Mouse (Mus musculus) erythroid progenitor cell, adult 5-6 weeks (primary cell): ENCODE measurements around the gene Selenoh. TPM values are rescaled to one million over a fixed set of nuclear protein-coding genes. Genes with fewer than 3 reads are reported as not detected.

Experiments used
- ATAC-seq: replicated peaks from 2 replicates; pipeline ENCODE4 v1.8.0; 2016; ENCODE audit warnings: moderate number of reproducible peaks, mild to moderate bottlenecking, moderate TSS enrichment, inconsistent platforms; ENCODE audit not compliant: poor library complexity, low FRiP score, severe bottlenecking
- total RNA-seq, 2 experiments: library from RNA; stranded (forward) in 1 of 2; stranded (reverse) in 1 of 2; fragments of 150-400 nt in 1 of 2; fragments of 186-747, 209-891 nt in 1 of 2; gene quantifications; 2 replicates each; pipeline versions ENCODE4 v1.2.3 to v1.2.4; 2015 to 2017; ENCODE audit warnings: low replicate concordance in 2 of 2

Selenoh gene
- total RNA-seq (2015; ENCODE audit: low replicate concordance) (59.8 and 66.2 TPM in 2 replicates), total RNA-seq (2017; ENCODE audit: low replicate concordance) (21.6 and 28.2 TPM in 2 replicates)

DNA sequence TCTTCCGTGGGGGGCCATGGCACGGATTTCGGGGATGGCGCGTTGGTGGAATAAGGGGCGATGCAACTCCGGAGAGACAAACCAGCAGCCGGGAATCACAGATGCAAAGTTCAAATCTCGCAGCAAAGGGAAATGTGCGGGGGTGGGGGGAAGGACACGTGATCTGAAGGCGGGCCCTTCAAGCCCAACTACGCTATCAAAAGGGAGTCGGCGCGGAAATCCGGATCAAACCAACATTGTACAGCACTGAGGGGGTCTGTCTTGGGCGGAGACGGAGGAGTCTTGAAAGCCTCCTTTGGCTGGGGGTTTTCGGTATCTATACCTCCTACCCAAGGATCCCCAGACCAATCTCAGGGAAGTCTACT lies at the start of gene Selenoh:
Gene Selenoh (minus strand): TSS at position 202 of the 365 bp plus-strand sequence.
- ATAC-seq: peak; percentile 93

DNA sequence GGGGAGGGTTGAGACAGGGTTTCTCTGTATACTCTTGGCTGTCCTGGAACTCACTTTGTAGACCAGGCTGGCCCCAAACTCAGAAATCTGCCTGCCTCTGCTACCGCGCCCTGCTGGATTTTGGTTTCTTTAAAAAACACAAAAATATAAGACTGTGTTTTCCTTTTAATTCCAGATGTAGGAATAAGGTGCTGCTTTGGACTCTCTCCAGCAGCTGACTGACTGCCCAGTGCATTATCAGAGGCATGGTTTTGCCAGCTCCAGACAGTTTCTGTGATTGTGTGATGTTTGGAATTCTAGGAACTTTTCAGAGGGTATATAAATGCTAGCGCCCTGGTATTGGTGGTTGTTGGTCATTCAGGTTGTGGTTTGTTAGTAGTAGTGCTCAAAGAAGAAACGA lies 46.8 kb upstream of the Selenoh start:
- ATAC-seq: no peak

DNA sequence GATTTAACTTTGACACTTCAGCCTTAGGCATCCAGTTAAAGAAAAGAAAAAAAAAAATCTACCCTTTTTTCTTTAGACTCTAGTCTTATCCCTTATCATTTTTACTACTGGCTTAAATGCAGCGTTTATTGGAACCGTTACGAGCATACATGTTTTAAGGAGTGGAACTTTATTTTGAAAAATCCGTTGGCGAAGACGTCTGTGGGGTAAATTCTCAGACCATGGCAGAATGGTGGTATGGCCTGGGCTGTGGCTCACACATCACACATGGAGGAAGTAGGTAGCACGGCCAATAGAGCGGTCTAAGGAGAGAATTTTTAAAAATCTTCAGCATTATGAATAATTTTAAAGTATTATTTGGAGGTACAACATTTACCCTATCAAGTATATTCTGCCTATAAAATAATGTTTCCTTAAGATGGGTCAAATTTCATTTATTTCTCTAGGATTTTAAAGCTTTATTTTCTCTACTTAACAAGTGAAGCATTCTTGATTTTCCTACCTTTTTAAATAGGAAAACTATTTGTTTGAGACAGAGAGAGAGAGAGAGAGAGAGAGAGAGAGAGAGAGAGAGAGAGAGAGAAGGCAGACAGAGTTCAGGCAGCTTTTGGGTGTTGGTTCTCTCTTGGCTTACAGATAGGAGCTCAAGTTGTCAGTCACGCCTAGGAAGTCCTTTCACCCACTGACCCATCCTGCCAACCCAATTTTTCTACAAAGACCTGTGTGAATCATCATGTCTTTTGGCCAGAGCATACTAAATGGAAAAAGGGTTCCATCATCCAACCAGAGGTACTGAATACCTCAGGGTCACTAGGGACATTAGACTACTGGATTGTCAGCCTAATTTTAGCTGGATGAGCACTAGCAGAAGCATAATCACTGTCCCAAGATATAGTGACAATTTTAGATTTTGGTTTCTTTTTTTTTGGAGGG lies 46.1 kb upstream of the Selenoh start:
- ATAC-seq: peak; percentile 48

DNA sequence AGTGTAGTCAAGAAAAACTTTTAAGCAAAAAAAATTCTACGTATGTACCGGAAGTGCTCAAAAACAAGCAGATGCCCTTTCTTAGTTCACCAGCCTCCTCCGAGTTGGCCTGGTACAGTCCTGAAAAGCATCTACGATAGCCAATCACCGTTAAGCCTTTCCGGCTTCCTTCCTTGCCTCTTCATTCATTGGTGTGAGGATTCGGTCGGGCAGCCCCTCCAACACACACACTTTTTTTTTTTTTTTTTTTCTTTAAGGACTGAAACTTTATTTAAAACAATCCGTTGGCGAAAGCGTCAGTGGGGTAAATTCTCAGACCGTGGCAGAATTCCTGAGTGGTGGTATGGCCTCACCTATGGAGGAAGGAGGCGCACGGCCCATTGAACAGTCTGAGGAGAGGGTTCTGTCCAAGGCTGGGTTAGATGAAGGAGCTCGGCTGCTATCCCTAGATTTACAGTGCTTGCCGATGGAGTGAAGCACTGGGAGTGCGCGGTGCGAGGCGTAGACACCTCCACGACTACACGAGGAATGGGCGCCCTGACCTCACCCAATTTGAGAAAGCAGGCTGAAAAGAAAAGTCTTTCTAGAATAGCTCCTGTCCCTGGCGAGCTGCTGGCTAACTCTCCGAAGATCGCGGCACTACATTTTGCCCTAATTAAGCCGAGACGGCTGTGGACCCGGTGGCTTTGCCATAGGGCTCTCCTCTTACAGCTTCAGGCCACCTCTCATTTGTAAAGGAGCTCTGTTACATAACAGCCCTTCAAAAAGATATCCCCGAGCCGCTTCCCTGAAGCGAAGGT lies 45.2 kb upstream of the Selenoh start:
- peak; percentile 88 for ATAC-seq

DNA sequence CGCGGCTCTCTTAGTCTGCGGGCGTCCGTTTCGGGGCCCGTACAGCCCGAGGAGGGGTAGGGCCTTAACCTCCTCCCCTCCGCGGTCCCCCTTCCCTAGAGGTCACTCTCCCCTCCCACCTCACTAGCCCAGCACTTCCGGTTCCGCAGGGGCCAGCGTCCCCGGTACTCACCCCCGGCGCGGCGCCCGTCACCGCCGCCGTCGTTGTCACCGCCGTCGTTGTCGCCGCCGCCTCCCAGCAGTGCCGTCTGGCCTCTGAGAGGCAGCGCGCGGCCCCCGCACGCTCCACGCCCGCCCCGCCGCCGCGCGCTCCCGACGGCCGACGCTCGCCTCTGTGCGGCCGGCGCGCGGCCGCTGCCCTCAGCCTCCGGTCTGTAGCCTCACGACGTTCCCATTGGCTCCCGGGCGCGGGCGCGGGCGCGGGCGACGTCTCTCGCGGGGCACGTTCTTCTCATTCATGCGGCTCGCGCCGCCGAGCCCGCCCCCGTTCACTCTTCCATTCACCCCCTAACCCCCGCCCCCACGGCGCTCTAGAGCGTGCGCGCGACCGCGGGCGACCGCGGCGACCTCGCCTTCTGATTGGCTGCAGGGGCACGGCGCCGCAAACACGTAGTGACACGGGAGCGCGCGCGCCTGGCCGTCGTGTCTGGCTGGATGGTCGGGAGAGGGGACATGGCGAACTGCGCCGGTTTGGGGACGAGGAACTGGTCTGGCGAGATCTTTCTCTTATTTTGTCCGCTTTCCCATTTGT lies 44.4 kb upstream of the Selenoh start, which contains the start of gene Zdhhc5:
Gene Zdhhc5 (minus strand): TSS at position 370 of the 751 bp plus-strand sequence.
- ATAC-seq: peak; percentile 84

DNA sequence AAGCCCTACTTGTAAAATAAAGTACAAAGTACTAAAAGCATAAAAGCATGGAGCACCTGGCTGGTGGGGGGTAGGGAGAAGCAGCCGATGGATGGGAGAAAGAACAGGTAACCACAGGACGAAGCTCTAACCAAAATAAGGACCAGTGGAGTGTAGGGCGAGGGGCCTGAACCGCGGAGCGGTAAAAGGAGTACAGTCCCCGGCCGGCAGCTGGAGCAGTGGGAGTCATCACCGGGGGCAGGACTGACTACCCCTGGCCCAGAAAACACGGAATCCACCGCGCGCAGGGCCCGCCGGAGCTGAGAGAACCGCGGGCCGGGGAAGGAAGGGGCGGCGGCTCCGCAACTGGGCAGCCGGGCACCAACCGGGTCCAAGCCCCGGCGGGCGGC lies 43.8 kb upstream of the Selenoh start:
- ATAC-seq: 0 out of 2 replicates have a peak, but pooled peaks have one; percentile 8

DNA sequence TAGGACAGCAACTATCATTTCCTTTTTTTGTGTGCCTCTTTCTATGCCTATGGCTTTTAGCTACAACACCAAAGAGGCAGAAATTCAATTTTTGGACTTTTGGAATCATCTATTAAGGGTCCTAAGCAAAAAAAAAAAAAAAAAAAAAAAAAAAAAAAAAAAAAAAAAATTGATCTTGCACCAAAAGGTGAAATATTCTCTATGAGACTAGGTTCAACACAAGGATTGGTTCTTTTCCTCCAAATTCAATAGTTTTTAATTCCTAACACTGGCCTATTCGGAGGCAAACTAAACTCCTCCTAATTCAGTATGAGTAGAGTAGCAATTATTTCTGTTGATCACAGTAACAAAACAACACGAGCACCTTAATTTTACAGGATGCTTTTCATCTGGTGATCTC lies 41.3 kb upstream of the Selenoh start:
- ATAC-seq: no peak

DNA sequence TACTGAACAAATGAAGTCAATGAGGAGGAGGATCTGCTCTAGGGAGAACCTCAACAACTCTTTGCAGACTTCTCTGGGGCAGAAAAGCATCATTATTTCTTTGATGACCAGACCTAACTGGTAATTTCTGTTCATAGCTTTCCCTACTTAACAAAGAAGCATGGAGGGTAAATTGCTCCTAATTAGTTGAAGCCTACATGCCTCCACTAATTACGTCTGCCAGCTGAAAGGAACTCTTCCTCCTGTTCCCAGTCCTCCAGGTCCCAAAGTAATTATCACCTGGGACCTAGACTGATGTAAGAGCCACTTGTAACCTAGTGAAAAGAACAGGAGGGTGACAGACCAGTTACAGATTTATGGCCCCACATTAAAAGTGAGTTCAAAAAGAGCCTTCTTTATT lies 37.0 kb upstream of the Selenoh start:
- no peak for ATAC-seq

DNA sequence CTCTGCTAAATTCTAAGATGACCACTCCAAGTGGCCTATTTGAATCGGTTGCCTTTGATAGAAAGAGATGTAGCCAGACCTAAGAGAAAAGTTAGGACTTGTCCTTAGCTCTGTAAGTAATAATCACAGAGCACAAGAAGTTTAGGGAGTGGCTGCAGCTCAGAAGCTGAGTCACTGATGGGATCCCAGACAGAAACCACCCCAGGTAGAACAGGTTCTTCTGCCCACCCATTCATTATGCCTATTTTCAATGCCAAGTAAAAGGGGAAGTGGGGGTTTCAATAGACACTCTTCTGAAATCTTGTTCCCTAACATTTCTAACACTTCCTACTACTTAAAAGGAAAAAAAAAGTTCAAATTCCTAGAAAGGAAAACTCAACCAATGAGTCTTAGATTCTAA lies 34.7 kb upstream of the Selenoh start:
- ATAC-seq: peak; percentile 67

DNA sequence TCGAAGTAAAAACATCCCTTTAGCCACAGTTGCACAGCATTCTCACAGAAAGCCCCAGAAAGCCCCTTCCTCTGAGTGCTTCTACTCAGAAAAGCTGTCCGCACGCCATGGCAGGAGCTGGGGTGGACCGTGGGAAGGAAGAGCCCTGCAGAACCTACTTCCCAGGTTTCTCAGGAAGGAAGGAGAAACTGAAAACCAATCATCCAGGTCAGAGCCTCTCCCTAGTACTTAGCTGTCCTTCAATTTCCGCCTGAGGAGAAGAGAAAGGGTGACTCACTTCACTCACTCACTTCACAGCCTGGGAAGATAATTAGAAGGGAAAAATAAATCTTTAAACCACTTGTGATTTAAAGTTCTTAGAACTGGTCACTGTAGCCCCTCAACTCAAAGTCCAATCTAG lies 33.8 kb upstream of the Selenoh start:
- no peak for ATAC-seq

DNA sequence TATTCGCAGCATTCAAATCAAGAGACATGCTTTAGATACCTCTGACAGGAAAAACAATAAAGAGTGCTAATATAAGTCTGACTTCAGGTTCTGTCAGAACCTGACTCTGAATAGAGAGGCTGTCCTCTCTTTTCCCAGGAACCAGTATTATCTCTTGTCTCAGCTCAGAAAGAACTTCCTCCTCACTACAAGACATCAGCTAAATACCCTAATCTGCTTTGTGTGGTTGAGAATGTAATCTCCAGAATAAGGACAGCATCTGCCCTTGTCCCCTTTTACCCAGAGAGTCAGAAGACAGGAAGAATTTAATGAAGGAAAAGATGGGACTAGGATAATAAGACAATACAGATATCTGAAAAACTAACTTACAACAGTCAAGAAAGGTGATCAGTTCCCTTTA lies 32.9 kb upstream of the Selenoh start:
- no peak for ATAC-seq

DNA sequence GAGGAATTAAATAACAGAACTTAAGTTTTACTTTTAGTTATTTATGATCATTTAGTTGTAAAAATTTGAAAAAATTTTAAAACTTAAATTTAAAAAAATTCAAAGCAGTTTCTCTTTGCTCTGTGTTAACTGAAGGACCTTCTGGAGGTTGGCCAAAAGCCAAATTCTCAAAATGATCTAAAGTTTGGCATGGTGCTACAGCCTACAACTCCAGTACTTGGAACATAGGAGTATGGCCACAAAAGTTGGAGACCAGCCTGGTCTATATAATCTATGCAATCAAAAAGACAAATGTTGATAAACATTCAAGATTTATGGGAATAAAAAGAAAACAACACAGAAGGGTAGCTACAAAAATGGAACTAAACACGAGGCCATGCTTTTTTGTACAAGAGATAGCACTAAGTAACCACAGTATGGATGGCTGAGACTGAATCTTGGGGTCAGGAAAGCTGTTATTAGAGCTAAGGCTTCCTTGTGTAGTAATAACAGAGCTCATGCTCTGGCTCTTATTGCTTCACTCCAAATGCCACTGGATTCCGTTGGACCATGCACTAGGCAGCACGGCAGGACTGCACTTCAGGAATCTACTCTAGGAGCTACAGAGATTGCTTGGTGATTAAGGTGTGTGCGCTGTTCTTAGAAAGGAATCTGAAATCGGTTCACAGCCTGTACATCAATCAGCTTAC lies 24.6 kb upstream of the Selenoh start:
- ATAC-seq: no peak

DNA sequence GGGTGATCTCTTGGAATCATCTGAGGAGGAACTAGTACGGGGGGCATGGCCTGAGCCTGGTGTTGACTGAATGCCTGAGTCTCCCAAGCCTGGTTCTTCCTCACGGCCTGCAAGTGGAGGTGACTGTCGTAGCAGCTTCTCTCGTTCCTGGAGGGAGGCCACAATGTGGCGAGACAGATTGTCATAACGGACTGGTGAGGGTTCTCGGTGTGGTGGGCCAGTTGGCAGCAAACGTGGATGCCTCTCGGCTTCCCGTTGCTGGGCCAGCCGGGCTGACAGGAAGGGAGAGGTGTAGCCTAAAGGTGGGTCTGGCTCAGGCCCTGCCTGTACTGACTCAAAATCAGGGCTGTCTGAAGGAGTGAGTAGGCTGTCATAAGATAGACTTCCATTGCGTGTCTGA lies 19.5 kb upstream of the Selenoh start:
- no peak for ATAC-seq

DNA sequence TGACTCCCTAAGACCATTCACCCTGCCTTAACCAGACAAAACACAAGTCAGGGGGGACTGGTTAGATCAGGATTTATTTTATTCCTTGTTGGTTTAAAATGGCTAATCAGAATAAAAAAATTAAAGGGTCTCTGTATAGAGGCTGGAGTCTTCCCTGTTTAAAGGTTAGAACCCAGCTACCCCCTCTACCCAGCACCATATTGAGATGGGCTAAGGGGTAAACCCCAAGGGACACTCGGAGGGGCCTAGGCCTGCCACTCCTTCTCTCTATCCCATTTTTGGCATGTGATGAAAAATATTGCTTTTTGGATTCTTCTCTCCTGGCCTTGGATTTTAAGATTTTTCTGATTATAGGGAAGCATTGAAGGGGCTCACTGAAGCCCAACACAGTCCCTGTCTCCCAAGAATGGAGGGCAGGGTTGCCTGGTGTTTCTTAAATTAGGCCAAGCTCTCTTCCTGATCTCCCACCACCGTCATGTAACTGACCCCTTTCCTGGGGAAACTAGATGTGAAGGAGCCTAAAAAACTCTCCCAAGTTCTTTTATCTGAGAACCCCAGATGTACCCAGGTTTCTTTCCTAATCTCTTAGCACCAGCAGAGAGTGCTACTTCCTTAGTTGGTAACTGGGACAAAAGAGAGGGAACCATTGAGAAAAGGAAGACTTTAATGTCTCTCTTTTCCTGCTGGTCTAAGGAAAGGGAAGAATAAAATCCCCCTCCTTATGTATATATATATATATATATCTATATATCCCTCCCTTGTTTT lies 17.7 kb upstream of the Selenoh start:
- ATAC-seq: no peak

DNA sequence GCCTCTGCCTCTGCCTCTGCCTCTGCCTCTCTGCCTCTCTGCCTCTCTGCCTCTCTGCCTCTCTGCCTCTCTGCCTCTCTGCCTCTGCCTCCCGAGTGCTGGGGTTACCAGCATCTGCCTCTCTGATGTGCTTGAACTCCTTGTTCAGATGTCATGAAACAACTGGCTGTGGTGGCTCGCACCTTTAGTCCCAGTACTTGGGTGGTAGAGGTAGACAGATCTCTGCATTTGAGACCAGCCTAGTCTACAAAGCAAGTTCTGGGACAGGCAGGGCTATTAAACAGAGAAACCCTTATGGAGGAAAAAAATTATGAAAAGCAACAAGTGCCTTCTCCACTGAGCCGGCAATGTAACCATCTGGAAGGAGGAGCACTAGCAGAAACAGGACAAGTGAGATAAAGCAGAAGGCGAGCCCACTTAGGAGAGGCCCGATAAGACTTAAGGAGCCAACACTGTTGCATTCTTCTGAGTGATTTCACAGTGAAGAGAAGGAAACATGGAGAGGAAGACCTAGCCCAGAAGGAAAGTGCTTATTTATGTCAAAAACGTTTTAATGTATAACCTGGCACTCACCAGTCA lies 12.1 kb upstream of the Selenoh start:
- peak; percentile 79 for ATAC-seq

DNA sequence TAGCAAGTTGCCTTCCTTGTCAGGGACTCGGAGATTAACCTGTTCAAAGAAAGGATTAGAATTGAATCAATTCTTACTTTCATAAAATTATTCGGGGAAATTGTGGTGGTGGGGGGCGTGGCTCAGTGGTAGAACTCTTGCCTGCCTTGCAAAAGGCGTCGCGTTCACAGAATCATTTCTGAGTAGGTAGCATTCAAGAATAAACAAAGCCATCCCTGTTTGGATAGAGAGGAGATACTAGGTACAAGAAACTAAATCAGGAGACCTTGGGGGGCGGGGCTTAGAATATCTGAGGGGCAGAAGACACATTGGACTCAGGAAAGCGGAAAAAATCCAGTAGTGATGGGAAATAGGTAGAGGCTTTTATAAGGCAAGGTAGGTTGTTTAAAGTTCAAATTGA lies 8.4 kb upstream of the Selenoh start, which contains the start of gene Tmx2:
Gene Tmx2 (minus strand): TSS at position 125 of the 400 bp plus-strand sequence.
- ATAC-seq: no peak

DNA sequence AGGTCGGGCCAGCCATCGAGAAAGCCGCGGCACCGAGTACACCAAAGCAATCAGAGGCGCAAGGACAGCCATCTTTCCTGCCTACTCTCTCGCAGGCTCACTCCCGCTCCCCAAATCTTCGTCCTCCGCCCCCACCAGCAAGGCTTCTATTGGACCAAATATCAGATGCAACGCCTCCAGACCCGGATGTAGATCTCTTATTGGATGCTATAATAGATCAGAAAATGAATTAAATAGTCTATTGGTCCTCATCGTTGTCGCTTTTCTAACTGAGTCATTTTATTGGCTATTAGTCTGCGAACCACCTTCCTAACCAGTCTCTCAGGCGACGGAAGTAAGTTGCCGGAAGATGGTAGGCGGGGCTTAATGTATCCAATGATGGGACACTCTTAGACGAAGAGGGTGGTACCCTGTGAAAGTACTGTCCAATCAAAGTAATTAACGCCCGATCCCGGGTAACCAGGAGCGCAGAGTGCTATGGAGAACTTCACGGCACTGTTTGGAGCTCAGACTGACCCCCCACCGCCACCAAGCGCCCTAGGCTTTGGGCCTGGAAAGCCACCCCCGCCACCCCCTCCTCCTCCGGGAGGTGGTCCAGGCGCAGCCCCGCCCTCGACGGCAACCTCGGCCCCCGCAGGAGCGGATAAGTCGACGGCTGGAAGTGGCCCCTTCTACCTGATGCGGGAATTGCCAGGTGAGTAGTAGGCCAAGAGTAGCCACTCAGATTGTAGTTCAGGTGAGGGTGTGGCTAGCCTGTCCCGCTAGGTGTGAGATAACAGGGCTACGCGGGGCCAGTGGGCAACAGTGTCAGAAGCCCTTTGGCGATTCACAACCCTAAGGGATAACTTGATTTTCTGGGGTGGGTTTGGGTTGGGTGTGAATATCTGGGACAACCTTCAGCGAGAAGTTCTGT lies 7.7 kb upstream of the Selenoh start, which contains the start of the genes Gm28635 and Med19:
Gene Gm28635 (minus strand): TSS at position 74 of the 913 bp plus-strand sequence.
Gene Med19 (plus strand): TSS at position 435 of the 913 bp plus-strand sequence.
- ATAC-seq: peak; percentile 89
